Mouse (Mus musculus): Measurements from ENCODE around the gene Palm2. TPM values are rescaled to one million over a fixed set of nuclear protein-coding genes. Genes with fewer than 3 reads are reported as not detected.

Gene Palm2
- total RNA-seq, 4 experiments from 2014 or later: 0.17 to 0.79 (median 0.58) TPM; not detected in 1

DNA sequence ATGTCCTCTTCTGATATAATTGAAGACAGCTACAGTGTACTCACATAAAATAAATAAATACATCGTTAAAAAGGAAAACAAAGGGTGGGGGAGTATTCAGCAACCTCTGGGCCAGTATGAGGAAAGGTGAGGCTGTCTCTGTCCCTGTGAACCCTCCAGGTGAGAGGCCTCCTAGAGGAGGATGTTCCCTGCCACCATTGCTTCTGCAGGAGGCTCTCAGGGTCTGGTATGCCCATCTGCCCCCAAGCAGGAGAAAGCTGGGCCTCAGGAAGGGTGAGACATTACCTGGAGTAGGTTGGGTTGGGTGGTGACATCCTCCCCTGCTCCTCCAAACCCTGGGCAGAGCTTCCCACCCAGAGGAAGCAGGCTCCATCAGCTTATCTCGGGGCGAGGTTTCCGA is 316.6 kb downstream of the Palm2 start:
- DNase-seq (ENCODE audit: low spot score in 2 of 2): no peak

GRCm38 (mm10) chr4:57751054-57751453 is 317.0 kb downstream of the Palm2 start:
- no peak for DNase-seq (ENCODE audit: low spot score in 2 of 2)

GRCm38 (mm10) chr4:57751566-57751965 is 317.5 kb downstream of the Palm2 start:
- no peak for DNase-seq (ENCODE audit: low spot score in 2 of 2)

DNA sequence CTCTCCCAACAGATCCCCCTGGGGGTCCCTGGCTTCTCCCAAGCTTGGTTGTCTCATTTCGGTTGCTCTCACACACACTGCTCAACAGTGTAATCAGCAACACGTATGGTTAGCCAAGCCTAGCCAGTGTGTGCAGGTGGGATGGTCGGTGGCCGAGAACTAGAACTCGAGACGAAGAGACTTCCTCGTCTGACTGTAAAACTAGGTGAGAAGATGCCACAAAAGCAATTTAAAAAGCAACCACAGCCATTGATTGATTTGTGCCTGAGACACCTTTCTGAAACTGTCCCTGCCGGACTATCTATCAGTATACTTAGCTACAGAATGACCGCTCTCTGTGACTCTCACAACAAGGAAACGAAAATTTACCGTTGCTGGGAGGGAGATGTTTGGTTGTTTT is 321.0 kb downstream of the Palm2 start:
- DNase-seq (ENCODE audit: low spot score in 2 of 2): no peak

DNA sequence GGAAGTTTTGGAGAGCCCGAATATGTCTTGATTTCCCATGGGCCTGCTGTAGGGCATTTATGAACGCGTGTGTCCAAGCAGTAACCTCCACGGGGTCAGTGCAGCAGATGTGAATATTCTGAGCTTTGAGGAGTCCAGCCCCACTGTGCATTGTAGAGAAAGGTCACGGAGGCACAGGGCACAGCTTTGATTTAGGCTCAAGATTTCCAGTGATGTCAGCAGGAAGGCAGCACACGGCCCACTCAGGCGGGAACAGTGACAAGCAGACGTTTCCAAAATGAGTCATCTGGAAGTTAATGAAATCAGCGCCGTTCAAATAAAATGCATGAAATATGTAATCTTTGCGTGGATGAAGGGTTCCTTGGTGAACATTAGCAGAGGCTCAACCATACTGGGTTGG is 323.9 kb downstream of the Palm2 start:
- no peak for DNase-seq (ENCODE audit: low spot score in 2 of 2)

Other genes starting within 250 kb of the Palm2 start
- 10 to 100 TPM; 30.8 to 43.4 (median 37.4) TPM for gene Ptpn3, start 132.4 kb upstream of the Palm2 start, total RNA-seq (2022)
- gene Pakap, start 133.9 kb downstream of the Palm2 start, total RNA-seq (2022): 1 to 10 TPM; 2.5 to 5.5 (median 3.9) TPM

Measured in gastrocnemius, adult 8-10 months (tissue).